Mouse (Mus musculus) cortical plate, adult 2 months (tissue): ENCODE measurements around the gene Ly6g5c. TPM values are rescaled to one million over a fixed set of nuclear protein-coding genes. Genes with fewer than 3 reads are reported as not detected.

Source experiments
- H3K27ac ChIP-seq: fragments of 200-500 bp; 2 replicates; pipeline ENCODE4 v1.5.1; 2012; ENCODE audit warnings: low read length, control low read depth, inconsistent platforms; ENCODE audit not compliant: insufficient read depth
- H3K4me1 ChIP-seq: fragments of 200-500 bp; 2 replicates; pipeline ENCODE4 v1.6.1; 2011; ENCODE audit warnings: low read length; ENCODE audit not compliant: control insufficient read depth, insufficient read depth
- H3K4me3 ChIP-seq: fragments of 200-500 bp; 2 replicates; pipeline ENCODE4 v1.5.1; 2011; ENCODE audit warnings: mild to moderate bottlenecking, low read length, control low read depth; ENCODE audit not compliant: insufficient read depth
- CTCF ChIP-seq: fragments of 200-500 bp; IDR thresholded peaks from 2 replicates; pipeline ENCODE4 v1.5.1; 2011; ENCODE audit warnings: mild to moderate bottlenecking, control low read depth, low read length; ENCODE audit not compliant: insufficient read depth; ENCODE audit errors: extremely low read depth
- POLR2A ChIP-seq: fragments of 200-500 bp; IDR thresholded peaks from 2 replicates; pipeline ENCODE4 v1.6.1; 2011; ENCODE audit warnings: mild to moderate bottlenecking, low read length, control low read depth; ENCODE audit not compliant: insufficient read depth; ENCODE audit errors: extremely low read depth
- polyA plus RNA-seq: library from polyadenylated mRNA; depleted of rRNA; stranded (reverse); fragments of >200 nt; gene quantifications from 2 replicates; pipeline ENCODE4 v1.2.3, GENCODE M21; 2012

The Ly6g5c gene
- polyA plus RNA-seq, 1 experiment = not detected

GRCm38 (mm10) chr17:35132174-35132560 lies 24.1 kb downstream of the Ly6g5c start:
- H3K27ac ChIP-seq = no peak overlapping the region
- TF ChIP-seq POLR2A (no peak), CTCF (no peak)
- no peak overlapping the region for H3K4me3 ChIP-seq
- peaks cover 1% of the 10 kb centered on the region; the same call in 1 of the 2 replicates for H3K4me1 ChIP-seq

- H3K4me3 ChIP-seq = no peak overlapping the region
- H3K4me1 ChIP-seq = no peaks in the 10 kb centered on the region; the same call in 1 of the 2 replicates
- H3K27ac ChIP-seq = no peak overlapping the region
- TF ChIP-seq CTCF (no peak), POLR2A (no peak)
Measured at GRCm38 (mm10) chr17:35133517-35133916, 25.4 kb downstream of the Ly6g5c start.

- Histone ChIP-seq H3K4me1 (no peaks in the 10 kb centered on the region; the same call in 1 of the 2 replicates), H3K27ac (peak within 1 kb of the TSS; percentile 93), H3K4me3 (peak within 1 kb of the TSS; percentile 81)
- TF ChIP-seq CTCF (no peak), POLR2A (peak; percentile 66; the same call in 1 of the 2 replicates)
Measured at GRCm38 (mm10) chr17:35134801-35135590, 26.9 kb downstream of the Ly6g5c start, which contains the start of gene Bag6. Gene Bag6, plus strand, starts transcription at chr17:35135178.

GRCm38 (mm10) chr17:35135591-35136320 lies 27.7 kb downstream of the Ly6g5c start:
- Histone ChIP-seq H3K4me3 (peak overlapping the region; percentile 81), H3K27ac (peak overlapping the region; percentile 93), H3K4me1 (no peaks in the 10 kb centered on the region; the same call in 1 of the 2 replicates)
- TF ChIP-seq POLR2A (no peak; the same call in 1 of the 2 replicates), CTCF (no peak)

GRCm38 (mm10) chr17:35139269-35139668 lies 31.2 kb downstream of the Ly6g5c start:
- no peaks in the 10 kb centered on the region; the same call in 1 of the 2 replicates for H3K4me1 ChIP-seq
- no peak overlapping the region for H3K4me3 ChIP-seq
- H3K27ac ChIP-seq = no peak overlapping the region
- no peak for TF ChIP-seq POLR2A
- TF ChIP-seq CTCF = no peak

GRCm38 (mm10) chr17:35140490-35140996 lies 32.5 kb downstream of the Ly6g5c start:
- Histone ChIP-seq H3K27ac (no peak overlapping the region), H3K4me1 (no peaks in the 10 kb centered on the region; the same call in 1 of the 2 replicates), H3K4me3 (no peak overlapping the region)
- TF ChIP-seq POLR2A (no peak), CTCF (no peak)

GRCm38 (mm10) chr17:35141971-35142370 lies 33.9 kb downstream of the Ly6g5c start:
- no peak overlapping the region for H3K27ac ChIP-seq
- TF ChIP-seq CTCF (no peak), POLR2A (no peak)
- H3K4me1 ChIP-seq = no peaks in the 10 kb centered on the region
- H3K4me3 ChIP-seq = no peak overlapping the region

GRCm38 (mm10) chr17:35146139-35146538 lies 38.1 kb downstream of the Ly6g5c start:
- H3K4me1 ChIP-seq = no peaks in the 10 kb centered on the region
- TF ChIP-seq CTCF = no peak
- TF ChIP-seq POLR2A = no peak
- no peak overlapping the region for H3K27ac ChIP-seq
- no peak overlapping the region for H3K4me3 ChIP-seq

- Histone ChIP-seq H3K4me1 (no peaks in the 10 kb centered on the region), H3K27ac (no peak overlapping the region), H3K4me3 (no peak overlapping the region)
- no peak for TF ChIP-seq POLR2A
- no peak for TF ChIP-seq CTCF
Measured at GRCm38 (mm10) chr17:35147348-35147747, 39.3 kb downstream of the Ly6g5c start.
